Mouse (Mus musculus) liver, postnatal 0 days (tissue): ENCODE data around the gene Stat3.

Experiments
- CTCF ChIP-seq: sonication (generic); IDR thresholded peaks from 2 replicates; pipeline ENCODE4 v1.5.1; 2016; ENCODE audit warnings: antibody characterized with exemption, low read depth
- EP300 ChIP-seq: IDR thresholded peaks from 2 replicates; pipeline ENCODE4 v1.6.1; 2016; ENCODE audit warnings: antibody characterized with exemption, low read depth, mild to moderate bottlenecking

- TF ChIP-seq CTCF = no peak
- peak; percentile 83 for TF ChIP-seq EP300
Measured at GRCm38 (mm10) chr11:100916432-100916971, 22.8 kb downstream of the Stat3 start.
